Comparison of ENCODE assay signal across 9 mouse cellular contexts in the genomic region with DNA sequence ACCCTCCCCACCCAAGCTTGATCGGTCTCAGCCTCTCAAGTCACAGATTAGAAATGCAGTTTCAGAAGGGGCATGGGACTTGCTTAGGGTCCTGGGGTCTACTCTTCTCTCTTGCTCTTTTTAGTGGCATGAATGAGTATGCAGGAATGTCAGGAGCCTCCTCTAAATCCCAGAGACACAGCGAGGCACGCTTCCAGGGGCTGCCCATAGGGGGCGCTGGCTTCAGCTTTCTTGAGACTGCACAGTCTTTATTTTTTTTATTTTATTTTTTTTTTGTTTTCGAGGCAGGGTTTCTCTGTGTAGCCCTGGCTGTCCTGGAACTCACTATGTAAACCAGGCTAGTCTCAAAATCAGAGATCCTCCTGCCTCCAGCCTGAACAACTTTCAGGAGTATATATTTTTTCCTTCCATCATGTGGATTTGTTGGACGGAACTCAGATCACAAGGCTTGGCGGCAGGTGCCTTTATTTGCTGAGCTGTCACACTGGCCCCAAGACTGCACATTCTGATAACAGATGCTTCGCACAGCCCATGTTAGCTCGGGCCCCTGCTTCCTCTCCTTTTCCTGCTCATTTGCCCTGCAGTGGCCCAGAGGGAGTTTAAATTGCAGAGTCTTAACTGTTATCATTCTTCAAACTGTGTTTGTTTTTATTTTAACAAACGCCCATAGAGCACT. TPM values are rescaled to one million over a fixed set of nuclear protein-coding genes. Genes with fewer than 3 reads are reported as not detected.
DNase-seq lines count a peak whose midpoint lies in the region; TF ChIP-seq lines count a peak whose summit lies in the region.
"Had no signal": no experiment of that assay in that cellular context is flagged by ENCODE, and none has a peak within 500 bp of the region (broad histone marks: within the 10 kb centered on the region; RNA-seq: fewer than 3 reads in every experiment).

No protein-coding gene starts in this region.

- no peak overlapping the region for H3K4me3 ChIP-seq in spleen, adult 2 months (ENCODE audit: extremely low read depth, insufficient read depth, insufficient read length)
- H3K4me3 ChIP-seq: embryonic facial prominence, embryonic 12.5 days had no signal

- no peaks in the 10 kb centered on the region; the same call in 1 of the 2 replicates for H3K4me1 ChIP-seq in spleen, adult 2 months (ENCODE audit: control insufficient read depth, insufficient read depth, insufficient read length)

- peak; percentile 73; the same call in 1 of the 2 replicates for TF ChIP-seq CTCF in spleen, adult 2 months (IDR thresholded peaks at IDR 0.05; ENCODE audit: extremely low read depth, insufficient read depth, insufficient read length, insufficient replicate concordance)

- no peaks in the 10 kb centered on the region for H3K36me3 ChIP-seq in spleen, adult 2 months (ENCODE audit: control insufficient read depth, insufficient read depth, low read length)
- H3K36me3 ChIP-seq in splenic B cell, adult 2 months (ENCODE audit: control insufficient read depth, insufficient read depth, low read length, poor library complexity, severe bottlenecking): no peaks in the 10 kb centered on the region
- H3K36me3 ChIP-seq: embryonic facial prominence, embryonic 12.5 days had no signal

- peaks cover 19% of the 10 kb centered on the region for H3K27me3 ChIP-seq in spleen, adult 2 months (ENCODE audit: control insufficient read depth, insufficient read depth, low read length)
- H3K27me3 ChIP-seq in splenic B cell, adult 2 months (ENCODE audit: control insufficient read depth, insufficient read depth, low read length, poor library complexity, severe bottlenecking): no peaks in the 10 kb centered on the region

- WGBS in spleen, adult 2 months: 32% methylated on average over 10 of the region's 10 CpGs

- no peak overlapping the region for H3K27ac ChIP-seq in spleen, adult 2 months (ENCODE audit: insufficient read depth, low read length)
- H3K27ac ChIP-seq: embryonic facial prominence, embryonic 12.5 days had no signal

- peak; percentile 38 to 61 for DNase-seq in heart, postnatal 14 days
- DNase-seq in heart, adult 8-10 months (ENCODE audit: low spot score): no peak
- no peak for DNase-seq in spleen, adult 2 months (ENCODE audit: low read depth in 1 of 2, low spot score in 2 of 2)
- no peak for DNase-seq in spleen, postnatal 4 days (ENCODE audit: low spot score in 2 of 2)
- peak; percentile 77 for DNase-seq in cerebellum, adult 11-12 months
- peak; percentile 41 for DNase-seq in kidney, postnatal 14 days
- peak; percentile 53 for DNase-seq in splenic B cell, adult 2 months (ENCODE audit: low read depth, low spot score)
- no peak for DNase-seq in natural killer cell, adult 2 months (ENCODE audit: low spot score in 2 of 2)

- no peak for TF ChIP-seq POLR2A in spleen, adult 2 months (IDR thresholded peaks at IDR 0.05; ENCODE audit: low read depth, low read length)

- intact Hi-C loops in heart, postnatal 14 days (cut with DNase I): no loop called here

RNA-seq across cellular contexts. Expression of gene Gmppa, which starts 9.8 kb away (rescaled TPM):
- 10 to 100 TPM; 32.3 to 32.5 TPM for total RNA-seq in heart, postnatal 14 days (2021)
- 10 to 100 TPM; 34.1 to 44.8 (median 40.8) TPM for total RNA-seq in heart, adult 8-10 months (2022)
- polyA plus RNA-seq in spleen, adult 2 months (2012; rRNA removed): 85.1 and 101 TPM in 2 replicates

RNA-seq across cellular contexts. Expression of gene Asic4, which starts 24.3 kb away (rescaled TPM):
- total RNA-seq in heart, postnatal 14 days (2021): not detected
- not detected for total RNA-seq in heart, adult 8-10 months (2022)
- 0.02 and 0.05 TPM in 2 replicates for polyA plus RNA-seq in spleen, adult 2 months (2012; rRNA removed)

RNA-seq across cellular contexts. Expression of gene Speg, which starts 50.8 kb away (rescaled TPM):
- 100 to 1,000 TPM; 125 to 126 TPM for total RNA-seq in heart, postnatal 14 days (2021)
- total RNA-seq in heart, adult 8-10 months (2022): 100 to 1,000 TPM; 131 to 145 (median 137) TPM
- 14.3 and 21.2 TPM in 2 replicates for polyA plus RNA-seq in spleen, adult 2 months (2012; rRNA removed)

RNA-seq across cellular contexts. Expression of gene Chpf, which starts 53.2 kb away (rescaled TPM):
- 10 to 100 TPM; 29.5 to 30.1 TPM for total RNA-seq in heart, postnatal 14 days (2021)
- 10 to 100 TPM; 22.4 to 23.9 (median 23.6) TPM for total RNA-seq in heart, adult 8-10 months (2022)
- 30.4 and 40.6 TPM in 2 replicates for polyA plus RNA-seq in spleen, adult 2 months (2012; rRNA removed)

RNA-seq across cellular contexts. Expression of gene Tmem198, which starts 53.4 kb away (rescaled TPM):
- total RNA-seq in heart, postnatal 14 days (2021): under 1 TPM; 0.26 to 0.88 TPM
- total RNA-seq in heart, adult 8-10 months (2022): under 1 TPM; 0.31 to 0.75 (median 0.42) TPM
- polyA plus RNA-seq in spleen, adult 2 months (2012; rRNA removed): 2.6 and 3.6 TPM in 2 replicates

Comparison
In these comparisons a context has a peak if more than half of its experiments do, and no peak if none do; other contexts are left out.
1. DNase-seq: peak in heart, postnatal 14 days (2 of 2), cerebellum, adult 11-12 months (single experiment), kidney, postnatal 14 days (single experiment) and splenic B cell, adult 2 months (single experiment); none in heart, adult 8-10 months (single experiment), spleen, adult 2 months (0 of 2), spleen, postnatal 4 days (0 of 2) and natural killer cell, adult 2 months (0 of 2).